Mouse (Mus musculus) hindbrain, embryonic 14.5 days (tissue): Measurements from ENCODE around the gene Prrx2. TPM values are rescaled to one million over a fixed set of nuclear protein-coding genes. Genes with fewer than 3 reads are reported as not detected.

Experiments
- ATAC-seq: fragments of 200-750 bp; cut with Nextera tagmentation; 2 replicates; pipeline ENCODE4 v1.8.0; 2017; ENCODE audit warnings: moderate number of reproducible peaks, mild to moderate bottlenecking, moderate TSS enrichment, moderate library complexity; ENCODE audit not compliant: low FRiP score
- DNase-seq: peaks from one replicate; pipeline ENCODE4 v3.0.0-alpha.2; 2015; ENCODE audit warnings: low spot score
- H3K27ac ChIP-seq: fragments of 300-500 bp; sonication (generic); 2 replicates; pipeline ENCODE4 v1.5.1; 2014; ENCODE audit warnings: mild to moderate bottlenecking, moderate library complexity
- H3K27me3 ChIP-seq: fragments of 300-500 bp; sonication (generic); 2 replicates; pipeline ENCODE4 v1.6.1; 2014; ENCODE audit warnings: mild to moderate bottlenecking, low read length, mixed read lengths; ENCODE audit not compliant: control insufficient read depth, insufficient read depth
- H3K36me3 ChIP-seq: fragments of 300-500 bp; sonication (generic); replicated peaks from 2 replicates; pipeline ENCODE4 v1.6.1; 2014; ENCODE audit not compliant: control insufficient read depth, insufficient read depth
- H3K4me1 ChIP-seq: fragments of 300-500 bp; sonication (generic); replicated peaks from 2 replicates; pipeline ENCODE4 v1.6.1; 2014; ENCODE audit warnings: antibody characterized with exemption, low read length, mixed read lengths; ENCODE audit not compliant: control insufficient read depth, insufficient read depth
- H3K4me2 ChIP-seq: fragments of 300-500 bp; sonication (generic); replicated peaks from 2 replicates; pipeline ENCODE4 v1.6.1; 2014; ENCODE audit warnings: mild to moderate bottlenecking, moderate library complexity
- H3K4me3 ChIP-seq: fragments of 300-500 bp; sonication (generic); replicated peaks from 2 replicates; pipeline ENCODE4 v1.5.1; 2014; ENCODE audit warnings: mild to moderate bottlenecking, low read length
- H3K9ac ChIP-seq: fragments of 300-500 bp; sonication (generic); 2 replicates; pipeline ENCODE4 v1.6.1; 2014
- H3K9me3 ChIP-seq: fragments of 300-500 bp; sonication (generic); 2 replicates; pipeline ENCODE4 v1.6.1; 2016; ENCODE audit warnings: low read length; ENCODE audit not compliant: control insufficient read depth
- WGBS: fragments of 180-500 bp; shearing (Covaris S2); extraction: QIAGEN DNeasy Blood & Tissue Kit; methylation state at CpG from one replicate; pipeline ENCODE4 v1.1.7; 2014; 5-methylcytosine and 5-hydroxymethylcytosine counted together
- polyA plus RNA-seq: library from polyadenylated mRNA; unstranded; fragments of >200 nt; fragmentation: Nextera tagmentation; extraction: Ambion mirVana; gene quantifications from 2 replicates; pipeline ENCODE4 v1.2.1, GENCODE M21; 2014

The Prrx2 gene
- polyA plus RNA-seq, 1 experiment from 2014 or later = 3.7 TPM

DNA sequence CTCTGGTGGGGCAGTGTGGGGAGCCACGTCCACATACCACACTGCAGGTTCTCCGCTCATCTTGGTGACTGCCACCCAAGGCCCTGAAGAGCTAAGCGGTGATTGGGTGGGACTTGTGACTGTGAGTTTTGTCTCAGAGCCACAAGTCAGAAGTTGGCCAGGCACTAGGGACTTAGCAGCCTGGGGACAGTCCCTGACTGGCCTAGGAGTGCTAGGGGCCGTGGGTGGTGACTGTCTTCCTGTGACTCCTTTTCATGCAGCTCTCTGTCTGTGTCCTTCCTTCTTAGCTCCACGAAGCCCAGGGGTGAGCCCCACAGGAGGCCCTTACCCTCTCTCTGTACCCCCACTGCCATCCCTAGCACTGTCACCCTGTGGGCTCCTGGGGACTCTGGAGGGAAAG lies 14.9 kb upstream of the Prrx2 start:
- H3K9ac ChIP-seq = no peak overlapping the region
- ATAC-seq = no peak
- WGBS = 93% methylated on average over 5 of the region's 5 CpGs
- H3K4me3 ChIP-seq = no peak overlapping the region
- H3K27me3 ChIP-seq = no peaks in the 10 kb centered on the region
- H3K27ac ChIP-seq = no peak overlapping the region
- H3K4me1 ChIP-seq = no peaks in the 10 kb centered on the region
- H3K4me2 ChIP-seq = no peak overlapping the region
- DNase-seq = no peak
- 0 out of 2 replicates have a peak, but pooled peaks cover 3% of the 10 kb centered on the region for H3K9me3 ChIP-seq
- peaks cover 84% of the 10 kb centered on the region for H3K36me3 ChIP-seq

DNA sequence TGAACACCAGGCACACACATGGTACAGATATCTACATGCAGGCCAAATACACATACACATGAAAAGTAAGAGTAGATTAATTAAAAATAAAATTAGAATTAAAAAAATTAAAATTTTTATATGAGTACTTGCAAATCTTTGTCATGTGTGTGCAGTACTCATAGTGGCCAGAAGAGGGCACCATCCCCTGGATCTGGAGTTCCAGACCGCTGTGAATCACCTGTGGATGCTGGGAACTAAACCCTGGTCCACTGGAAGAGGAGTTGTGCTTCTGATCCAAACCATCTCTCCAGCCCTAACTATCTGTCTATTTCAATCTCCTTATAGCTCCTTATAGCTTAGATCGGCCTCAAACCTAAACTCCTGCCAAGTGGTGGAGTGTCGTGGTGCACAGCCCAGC lies 13.7 kb upstream of the Prrx2 start:
- H3K36me3 ChIP-seq = peaks cover 86% of the 10 kb centered on the region
- DNase-seq = no peak
- H3K4me1 ChIP-seq = no peaks in the 10 kb centered on the region
- ATAC-seq = no peak
- H3K9me3 ChIP-seq = 0 out of 2 replicates have a peak, but pooled peaks cover 3% of the 10 kb centered on the region
- 97% methylated on average over 3 of the region's 3 CpGs for WGBS
- no peak overlapping the region for H3K4me2 ChIP-seq
- H3K27me3 ChIP-seq = no peaks in the 10 kb centered on the region
- no peak overlapping the region for H3K9ac ChIP-seq
- no peak overlapping the region for H3K4me3 ChIP-seq
- no peak overlapping the region for H3K27ac ChIP-seq

- no peak overlapping the region for H3K27ac ChIP-seq
- H3K9ac ChIP-seq = no peak overlapping the region
- H3K4me1 ChIP-seq = peaks cover 11% of the 10 kb centered on the region
- H3K36me3 ChIP-seq = peaks cover 84% of the 10 kb centered on the region
- H3K4me3 ChIP-seq = no peak overlapping the region
- ATAC-seq (no peak), DNase-seq (no peak)
- WGBS = 94% methylated on average over 8 of the region's 8 CpGs
- H3K9me3 ChIP-seq = 0 out of 2 replicates have a peak, but pooled peaks cover 3% of the 10 kb centered on the region
- no peak overlapping the region for H3K4me2 ChIP-seq
- H3K27me3 ChIP-seq = no peaks in the 10 kb centered on the region
Measured at GRCm38 (mm10) chr2:30822460-30822859, 12.3 kb upstream of the Prrx2 start.

DNA sequence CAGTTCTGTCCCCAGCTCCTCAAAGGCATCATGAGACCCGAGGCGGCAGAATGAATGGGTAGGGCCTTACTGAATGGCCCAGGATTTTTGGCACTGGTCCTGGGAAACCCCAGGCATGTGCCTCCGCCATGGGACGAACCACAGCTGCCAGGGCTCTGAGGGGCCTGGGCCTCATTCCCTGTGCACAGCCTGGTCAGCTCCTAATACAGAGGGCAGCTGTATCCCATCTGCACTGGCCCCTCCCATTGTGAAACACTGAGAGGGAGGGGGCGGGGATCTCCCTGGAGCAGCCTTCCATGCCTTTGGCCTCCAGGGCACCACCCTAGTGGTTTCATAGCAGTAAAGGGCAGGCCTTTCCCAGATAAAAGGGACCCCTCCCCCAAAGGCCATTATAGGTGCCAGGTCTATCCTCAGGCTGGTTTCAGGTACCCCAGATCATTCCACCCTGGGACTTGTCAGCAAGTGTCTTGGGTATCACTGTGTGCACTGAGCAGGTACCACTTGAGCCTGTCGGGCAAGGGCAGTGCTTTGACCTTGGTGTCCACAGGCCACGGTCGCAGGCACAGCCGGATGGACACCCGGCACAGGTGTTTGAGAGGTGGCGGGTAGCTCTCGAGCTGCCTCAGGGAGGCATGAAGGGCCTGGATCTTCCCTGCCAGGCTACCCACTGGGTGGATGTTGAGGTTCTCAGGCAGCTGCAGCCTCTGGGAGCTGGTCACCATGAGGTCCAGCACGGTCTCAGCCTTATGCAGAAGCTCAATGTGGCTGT lies 11.2 kb upstream of the Prrx2 start:
- Histone ChIP-seq H3K9me3 (0 out of 2 replicates have a peak, but pooled peaks cover 3% of the 10 kb centered on the region), H3K27ac (no peak overlapping the region), H3K36me3 (peaks cover 74% of the 10 kb centered on the region), H3K27me3 (no peaks in the 10 kb centered on the region), H3K9ac (no peak overlapping the region), H3K4me3 (no peak overlapping the region), H3K4me1 (peaks cover 11% of the 10 kb centered on the region), H3K4me2 (no peak overlapping the region)
- ATAC-seq = peak; percentile 46
- 73% methylated on average over 13 of the region's 13 CpGs for WGBS
- peak; percentile 52 for DNase-seq

DNA sequence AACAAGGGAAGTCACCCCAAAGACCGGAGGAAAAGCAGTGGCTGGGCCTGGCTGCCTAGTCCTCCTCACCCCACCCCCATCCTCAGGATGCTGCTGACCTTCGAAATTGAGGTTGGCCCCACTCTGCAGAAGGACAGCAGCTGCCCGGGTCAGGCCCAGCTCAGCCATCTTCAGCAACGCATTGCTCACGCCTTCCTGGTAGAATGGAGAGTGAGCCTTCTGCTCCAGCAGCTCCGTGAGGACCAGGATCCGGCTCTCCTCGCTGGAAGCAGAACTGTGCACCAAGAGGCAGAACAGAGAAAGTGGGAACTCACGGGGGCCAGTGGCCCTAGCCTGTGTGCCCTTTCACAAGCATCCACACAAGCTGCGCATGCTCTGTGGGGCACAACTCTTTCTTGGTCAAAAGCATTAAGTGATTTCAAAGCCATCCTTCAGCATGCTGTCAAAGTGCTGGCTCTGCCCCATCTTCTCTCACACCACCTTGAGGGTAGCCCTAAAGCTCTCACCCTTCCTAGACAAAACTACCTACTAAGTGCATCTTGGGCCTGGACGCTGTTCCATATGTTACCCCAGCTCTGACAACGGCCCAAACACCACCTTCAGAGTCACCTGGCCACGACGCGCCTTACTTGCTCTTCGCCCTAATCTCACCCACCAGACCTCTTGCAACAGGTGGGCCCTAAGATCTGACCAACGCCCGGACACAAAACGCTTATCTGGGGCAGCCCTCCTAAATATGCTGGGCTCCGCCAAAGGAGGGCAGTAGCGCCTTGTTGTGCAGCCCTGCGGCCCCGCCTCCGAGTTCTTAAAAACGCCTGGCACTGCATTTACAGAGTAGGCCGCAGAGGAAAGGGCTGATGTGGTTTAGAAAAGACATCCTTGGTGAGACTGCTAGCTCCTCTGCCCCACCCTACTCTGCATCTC lies 7.7 kb upstream of the Prrx2 start:
- DNase-seq (no peak), ATAC-seq (no peak)
- WGBS = 38% methylated on average over 26 of the region's 26 CpGs
- no peaks in the 10 kb centered on the region for H3K27me3 ChIP-seq
- peak overlapping the region; percentile 91 for H3K9ac ChIP-seq
- H3K36me3 ChIP-seq = peaks cover 46% of the 10 kb centered on the region
- H3K4me3 ChIP-seq = peak overlapping the region; percentile 99
- 0 out of 2 replicates have a peak overlapping the region, but pooled peaks have one; percentile 64 for H3K27ac ChIP-seq
- peak overlapping the region; percentile 91 for H3K4me2 ChIP-seq
- peaks cover 11% of the 10 kb centered on the region for H3K4me1 ChIP-seq
- H3K9me3 ChIP-seq = no peaks in the 10 kb centered on the region

DNA sequence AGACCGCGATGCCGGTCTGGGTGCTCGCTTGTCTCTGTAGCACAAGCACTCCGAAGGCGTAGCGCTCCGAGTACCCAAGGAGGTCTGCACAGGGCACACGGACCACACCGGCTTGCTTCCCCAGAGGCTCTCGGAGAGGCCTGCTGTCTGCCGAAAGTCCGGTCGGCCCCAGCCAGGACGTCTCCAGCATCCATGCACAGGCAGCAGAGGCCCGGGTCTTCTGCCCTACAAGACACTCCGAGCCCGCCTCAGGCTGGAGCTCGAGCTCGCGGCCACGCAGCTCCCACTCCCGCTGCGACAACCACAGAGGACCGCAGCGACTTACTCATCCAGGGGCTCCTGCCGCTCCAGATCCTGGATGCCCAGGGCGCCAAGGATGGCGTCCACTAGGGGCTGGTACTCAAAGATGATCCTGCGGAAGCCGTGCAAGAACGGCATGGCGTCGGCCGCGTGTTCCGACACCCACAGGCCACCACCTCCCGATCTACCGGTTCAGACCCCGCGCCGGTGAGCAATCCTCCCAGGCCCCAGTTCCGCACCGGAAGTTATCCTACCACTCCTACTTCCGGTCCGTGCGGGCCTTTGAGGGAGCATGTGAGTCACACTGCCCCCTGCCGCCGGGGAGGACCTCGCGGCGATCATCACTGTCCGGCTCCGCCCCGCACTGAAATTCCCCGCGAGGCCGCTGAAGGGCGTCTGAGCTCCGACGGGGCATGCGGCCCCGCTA lies 6.9 kb upstream of the Prrx2 start:
- H3K9ac ChIP-seq = peak overlapping the region; percentile 91
- under 1% methylated on average over 63 of the region's 63 CpGs for WGBS
- H3K27me3 ChIP-seq = no peaks in the 10 kb centered on the region
- peaks cover 37% of the 10 kb centered on the region for H3K36me3 ChIP-seq
- peak overlapping the region; percentile 64; the same call in 1 of the 2 replicates for H3K27ac ChIP-seq
- H3K9me3 ChIP-seq = no peaks in the 10 kb centered on the region
- DNase-seq (peak; percentile 96), ATAC-seq (peak; percentile 86)
- H3K4me3 ChIP-seq = peak overlapping the region; percentile 99
- H3K4me2 ChIP-seq = peak overlapping the region; percentile 91
- H3K4me1 ChIP-seq = peaks cover 11% of the 10 kb centered on the region

- Histone ChIP-seq H3K27me3 (no peaks in the 10 kb centered on the region), H3K9me3 (no peaks in the 10 kb centered on the region), H3K9ac (no peak overlapping the region), H3K4me3 (no peak overlapping the region), H3K27ac (no peak overlapping the region), H3K4me2 (no peak overlapping the region), H3K36me3 (peaks cover 23% of the 10 kb centered on the region), H3K4me1 (peaks cover 11% of the 10 kb centered on the region)
- WGBS = 36% methylated on average over 5 of the region's 5 CpGs
- DNase-seq (no peak), ATAC-seq (no peak)
Measured at GRCm38 (mm10) chr2:30829315-30829714, 5.5 kb upstream of the Prrx2 start.

- H3K9ac ChIP-seq = no peak within 1 kb of the TSS
- H3K36me3 ChIP-seq = peaks cover 13% of the 10 kb centered on the region
- no peaks in the 10 kb centered on the region for H3K27me3 ChIP-seq
- ATAC-seq (no peak), DNase-seq (no peak)
- H3K9me3 ChIP-seq = no peaks in the 10 kb centered on the region
- peaks cover 11% of the 10 kb centered on the region for H3K4me1 ChIP-seq
- H3K4me3 ChIP-seq = no peak within 1 kb of the TSS
- 15% methylated on average over 4 of the region's 4 CpGs for WGBS
- no peak within 1 kb of the TSS for H3K27ac ChIP-seq
- H3K4me2 ChIP-seq = no peak within 1 kb of the TSS
Measured at GRCm38 (mm10) chr2:30830283-30830795, 4.4 kb upstream of the Prrx2 start, which contains the start of gene Asb6. TSS of gene Asb6 (minus strand) at chr2:30830333.
